Mouse (Mus musculus) ovary, adult 2 months (tissue): ENCODE measurements around the gene Ctnnal1. TPM values are rescaled to one million over a fixed set of nuclear protein-coding genes. Genes with fewer than 3 reads are reported as not detected.

Experiments
- polyA plus RNA-seq: library from polyadenylated mRNA; depleted of rRNA; stranded (reverse); fragments of >200 nt; gene quantifications from 2 replicates; pipeline ENCODE4 v1.2.3, GENCODE M21; 2012; rRNA removed

The Ctnnal1 gene
- polyA plus RNA-seq: 11.8 and 14.2 TPM in 2 replicates

GRCm38 (mm10) chr4:56865003-56865511 lies at the start of gene Ctnnal1:
TSS of gene Ctnnal1 (minus strand) at chr4:56865188.

GRCm38 (mm10) chr4:56801907-56802668 lies 62.9 kb downstream of the Ctnnal1 start, which contains the start of the genes Elp1 and Fam206a:
TSS of gene Elp1 (minus strand) at chr4:56802331.
TSS of gene Fam206a (plus strand) at chr4:56802345.

Other genes starting within 250 kb of the Ctnnal1 start
- gene Gm26657, start 125.1 kb downstream of the Ctnnal1 start, polyA plus RNA-seq: not detected in 2 replicates
- gene Actl7b, start 123.7 kb downstream of the Ctnnal1 start, polyA plus RNA-seq: 0.24 TPM in 1 of 2 replicates, not detected in the other
- not detected in 2 replicates for gene Actl7a, start 121.8 kb downstream of the Ctnnal1 start, polyA plus RNA-seq
- gene Elp1, start 62.9 kb downstream of the Ctnnal1 start, polyA plus RNA-seq: 11.6 and 12.6 TPM in 2 replicates
- gene Fam206a, start 62.8 kb downstream of the Ctnnal1 start, polyA plus RNA-seq: 3.2 and 3.9 TPM in 2 replicates
- 13.6 and 18.5 TPM in 2 replicates for gene Tmem245, start 82.2 kb upstream of the Ctnnal1 start, polyA plus RNA-seq
- 0.03 and 0.05 TPM in 2 replicates for gene Frrs1l, start 125.2 kb upstream of the Ctnnal1 start, polyA plus RNA-seq